Mouse (Mus musculus): ENCODE data around the gene Gm10324.
"Not testable (repeated sequence)": the region's sequence is repeated elsewhere in the genome, so short reads cannot be mapped to it uniquely, and the experiment has no call there.

Gene Gm10324

GRCm38 (mm10) chr13:66119247-66119646 lies at the start of gene Gm10324:
Gm10324 (plus strand) TSS chr13:66119547.
- not testable (repeated sequence) for DNase-seq
